Mouse (Mus musculus) thymus, adult 2 months (tissue): ENCODE results near the gene Olfr554.

Experiments
- CTCF ChIP-seq: fragments of 200-500 bp; IDR thresholded peaks from 2 replicates; pipeline ENCODE4 v1.5.1; 2012; ENCODE audit warnings: mild to moderate bottlenecking, control low read depth, low read length, moderate library complexity, borderline replicate concordance; ENCODE audit not compliant: control insufficient read depth, poor library complexity, insufficient read depth; ENCODE audit errors: extremely low read depth
- POLR2A ChIP-seq: fragments of 200-500 bp; IDR thresholded peaks from 2 replicates; pipeline ENCODE4 v1.6.1; 2012; ENCODE audit warnings: mild to moderate bottlenecking, low read length, control low read depth, moderate library complexity; ENCODE audit not compliant: control insufficient read depth, poor library complexity, insufficient read depth; ENCODE audit errors: extremely low read depth

DNA sequence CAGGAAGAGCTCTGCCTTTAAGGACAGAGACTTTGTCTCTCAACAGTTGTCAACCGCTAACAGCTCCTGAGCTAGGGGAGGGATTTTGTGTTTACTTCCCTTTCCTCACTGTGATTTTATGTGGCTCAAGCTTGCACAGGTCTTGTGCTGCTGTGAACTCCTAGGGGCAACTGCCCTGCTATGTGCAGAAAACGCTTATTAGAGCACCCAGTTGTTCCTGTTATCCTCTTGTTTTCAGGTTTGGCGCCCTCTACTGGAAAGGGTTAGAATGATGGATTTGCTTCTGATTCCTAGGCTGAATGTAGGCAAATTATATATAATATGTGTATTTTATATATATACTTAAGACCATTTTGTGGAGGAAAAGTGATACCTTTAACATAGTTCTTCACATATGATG lies 1.6 kb upstream of the Olfr554 start:
- TF ChIP-seq CTCF: no peak
- TF ChIP-seq POLR2A: no peak
